Mouse (Mus musculus) heart, embryonic 12.5 days (tissue): ENCODE results near the gene Ptprk. TPM values are rescaled to one million over a fixed set of nuclear protein-coding genes. Genes with fewer than 3 reads are reported as not detected.

Source experiments
- ATAC-seq: fragments of 200-750 bp; cut with Nextera tagmentation; 2 replicates; pipeline ENCODE4 v1.8.0; 2017; ENCODE audit warnings: moderate TSS enrichment, moderate library complexity; ENCODE audit not compliant: insufficient number of reproducible peaks, low FRiP score
- H3K27ac ChIP-seq: fragments of 300-500 bp; sonication (generic); 2 replicates; pipeline ENCODE4 v1.5.1; 2016; ENCODE audit warnings: mild to moderate bottlenecking, moderate library complexity; ENCODE audit not compliant: poor library complexity, severe bottlenecking
- H3K27me3 ChIP-seq: fragments of 300-500 bp; sonication (generic); replicated peaks from 2 replicates; pipeline ENCODE4 v1.6.1; 2016; ENCODE audit warnings: mild to moderate bottlenecking, moderate library complexity
- H3K36me3 ChIP-seq: fragments of 300-500 bp; sonication (generic); 2 replicates; pipeline ENCODE4 v1.6.1; 2016; ENCODE audit warnings: mild to moderate bottlenecking, moderate library complexity
- H3K4me1 ChIP-seq: fragments of 300-500 bp; sonication (generic); replicated peaks from 2 replicates; pipeline ENCODE4 v1.6.1; 2016; ENCODE audit warnings: mild to moderate bottlenecking
- H3K4me2 ChIP-seq: fragments of 300-500 bp; sonication (generic); 2 replicates; pipeline ENCODE4 v1.6.1; 2016; ENCODE audit warnings: mild to moderate bottlenecking, moderate library complexity
- H3K4me3 ChIP-seq: fragments of 300-500 bp; sonication (generic); 2 replicates; pipeline ENCODE4 v1.5.1; 2016; ENCODE audit warnings: mild to moderate bottlenecking
- H3K9ac ChIP-seq: fragments of 300-500 bp; sonication (generic); 2 replicates; pipeline ENCODE4 v1.6.1; 2016; ENCODE audit warnings: mild to moderate bottlenecking, moderate library complexity
- H3K9me3 ChIP-seq: fragments of 300-500 bp; sonication (generic); replicated peaks from 2 replicates; pipeline ENCODE4 v1.6.1; 2016; ENCODE audit warnings: mild to moderate bottlenecking, moderate library complexity
- WGBS: fragments of 180-500 bp; shearing (Covaris S2); methylation state at CpG from one replicate; pipeline ENCODE4 v1.1.7; 2016; 5-methylcytosine and 5-hydroxymethylcytosine counted together
- polyA plus RNA-seq: library from polyadenylated mRNA; unstranded; fragments of >200 nt; fragmentation: Nextera tagmentation; extraction: Ambion mirVana; gene quantifications from 2 replicates; pipeline ENCODE4 v1.2.1, GENCODE M21; 2016

Gene Ptprk
- polyA plus RNA-seq, 1 experiment from 2014 or later: 43.7 TPM

- no peaks in the 10 kb centered on the region for H3K27me3 ChIP-seq
- H3K27ac ChIP-seq: no peak overlapping the region
- no peaks in the 10 kb centered on the region for H3K36me3 ChIP-seq
- no peaks in the 10 kb centered on the region for H3K9me3 ChIP-seq
- no peak overlapping the region for H3K9ac ChIP-seq
- no peak overlapping the region for H3K4me3 ChIP-seq
- H3K4me1 ChIP-seq: peaks cover 4% of the 10 kb centered on the region; the same call in 1 of the 2 replicates
- whole genome bisulfite sequencing: 74% methylated on average over 1 of the region's 1 CpGs
- H3K4me2 ChIP-seq: no peak overlapping the region
- no peak for ATAC-seq
These were observed 222.9 kb downstream of the Ptprk start for GRCm38 (mm10) chr10:28297531-28297930.

GRCm38 (mm10) chr10:28299207-28299606 lies 224.6 kb downstream of the Ptprk start:
- Histone ChIP-seq H3K27ac (no peak overlapping the region), H3K4me2 (no peak overlapping the region), H3K4me1 (peaks cover 4% of the 10 kb centered on the region; the same call in 1 of the 2 replicates), H3K9ac (no peak overlapping the region), H3K27me3 (no peaks in the 10 kb centered on the region), H3K4me3 (no peak overlapping the region), H3K36me3 (no peaks in the 10 kb centered on the region), H3K9me3 (no peaks in the 10 kb centered on the region)
- ATAC-seq: no peak
- WGBS: 75% methylated on average over 4 of the region's 4 CpGs

- no peak overlapping the region for H3K9ac ChIP-seq
- H3K36me3 ChIP-seq: no peaks in the 10 kb centered on the region
- peaks cover 11% of the 10 kb centered on the region for H3K4me1 ChIP-seq
- H3K4me2 ChIP-seq: no peak overlapping the region
- H3K9me3 ChIP-seq: no peaks in the 10 kb centered on the region
- H3K27ac ChIP-seq: no peak overlapping the region
- no peak overlapping the region for H3K4me3 ChIP-seq
- no peaks in the 10 kb centered on the region for H3K27me3 ChIP-seq
- ATAC-seq: no peak
These were observed 229.2 kb downstream of the Ptprk start for GRCm38 (mm10) chr10:28303856-28304255.

- ATAC-seq: no peak
- 77% methylated on average over 4 of the region's 4 CpGs for WGBS
These were observed 229.8 kb downstream of the Ptprk start for GRCm38 (mm10) chr10:28304292-28304875.

GRCm38 (mm10) chr10:28306451-28307086 lies 231.9 kb downstream of the Ptprk start:
- Histone ChIP-seq H3K27me3 (no peaks in the 10 kb centered on the region), H3K4me3 (no peak overlapping the region), H3K36me3 (no peaks in the 10 kb centered on the region), H3K4me1 (peaks cover 16% of the 10 kb centered on the region), H3K4me2 (no peak overlapping the region), H3K9ac (no peak overlapping the region), H3K27ac (no peak overlapping the region), H3K9me3 (no peaks in the 10 kb centered on the region)
- no peak; the same call in 1 of the 2 replicates for ATAC-seq
- WGBS: 19% methylated on average over 6 of the region's 6 CpGs

More at GRCm38 (mm10) chr10:28304292-28304875, 229.8 kb downstream of the Ptprk start:
- Histone ChIP-seq H3K27me3 (no peaks in the 10 kb centered on the region), H3K36me3 (no peaks in the 10 kb centered on the region), H3K9me3 (no peaks in the 10 kb centered on the region), H3K27ac (no peak overlapping the region), H3K4me3 (no peak overlapping the region), H3K4me1 (peaks cover 11% of the 10 kb centered on the region), H3K4me2 (no peak overlapping the region), H3K9ac (no peak overlapping the region)

- ATAC-seq: no peak
- Histone ChIP-seq H3K36me3 (no peaks in the 10 kb centered on the region), H3K9ac (no peak overlapping the region), H3K27ac (no peak overlapping the region), H3K9me3 (no peaks in the 10 kb centered on the region), H3K4me3 (no peak overlapping the region), H3K4me1 (peaks cover 12% of the 10 kb centered on the region), H3K4me2 (no peak overlapping the region), H3K27me3 (no peaks in the 10 kb centered on the region)
- WGBS: 50% methylated on average over 1 of the region's 1 CpGs
These were observed 236.7 kb downstream of the Ptprk start for GRCm38 (mm10) chr10:28311369-28311768.

- Histone ChIP-seq H3K9ac (no peak overlapping the region), H3K4me2 (no peak overlapping the region), H3K27ac (no peak overlapping the region), H3K4me1 (no peaks in the 10 kb centered on the region; the same call in 1 of the 2 replicates), H3K9me3 (no peaks in the 10 kb centered on the region), H3K36me3 (no peaks in the 10 kb centered on the region), H3K27me3 (no peaks in the 10 kb centered on the region), H3K4me3 (no peak overlapping the region)
- WGBS: 76% methylated on average over 2 of the region's 2 CpGs
- ATAC-seq: no peak
These were observed 248.4 kb downstream of the Ptprk start for GRCm38 (mm10) chr10:28322995-28323394.

- Histone ChIP-seq H3K27me3 (no peaks in the 10 kb centered on the region), H3K36me3 (0 out of 2 replicates have a peak, but pooled peaks cover 2% of the 10 kb centered on the region), H3K4me2 (no peak overlapping the region), H3K9ac (no peak overlapping the region), H3K4me3 (no peak overlapping the region), H3K9me3 (no peaks in the 10 kb centered on the region), H3K4me1 (peaks cover 6% of the 10 kb centered on the region), H3K27ac (no peak overlapping the region)
- no peak; the same call in 1 of the 2 replicates for ATAC-seq
- WGBS: 63% methylated on average over 5 of the region's 5 CpGs
These were observed 260.6 kb downstream of the Ptprk start for GRCm38 (mm10) chr10:28335232-28335631.

GRCm38 (mm10) chr10:28338536-28338935 lies 263.9 kb downstream of the Ptprk start:
- Histone ChIP-seq H3K36me3 (0 out of 2 replicates have a peak, but pooled peaks cover 2% of the 10 kb centered on the region), H3K27ac (no peak overlapping the region), H3K9ac (no peak overlapping the region), H3K4me1 (no peaks in the 10 kb centered on the region), H3K4me2 (no peak overlapping the region), H3K27me3 (no peaks in the 10 kb centered on the region), H3K9me3 (no peaks in the 10 kb centered on the region), H3K4me3 (no peak overlapping the region)
- WGBS: 68% methylated on average over 5 of the region's 5 CpGs
- no peak for ATAC-seq

- Histone ChIP-seq H3K4me1 (peaks cover 4% of the 10 kb centered on the region), H3K27ac (no peak overlapping the region), H3K27me3 (no peaks in the 10 kb centered on the region), H3K4me3 (no peak overlapping the region), H3K9me3 (no peaks in the 10 kb centered on the region), H3K36me3 (0 out of 2 replicates have a peak, but pooled peaks cover 2% of the 10 kb centered on the region), H3K9ac (no peak overlapping the region), H3K4me2 (no peak overlapping the region)
- no peak for ATAC-seq
- WGBS: 87% methylated on average over 8 of the region's 8 CpGs
These were observed 270.6 kb downstream of the Ptprk start for GRCm38 (mm10) chr10:28345196-28345681.

GRCm38 (mm10) chr10:28365291-28365690 lies 290.7 kb downstream of the Ptprk start:
- peaks cover 16% of the 10 kb centered on the region for H3K4me1 ChIP-seq
- no peak overlapping the region for H3K4me2 ChIP-seq
- no peak for ATAC-seq
- H3K9me3 ChIP-seq: no peaks in the 10 kb centered on the region
- no peak overlapping the region for H3K27ac ChIP-seq
- WGBS: 81% methylated on average over 6 of the region's 6 CpGs
- H3K27me3 ChIP-seq: no peaks in the 10 kb centered on the region
- no peak overlapping the region for H3K4me3 ChIP-seq
- no peaks in the 10 kb centered on the region for H3K36me3 ChIP-seq
- H3K9ac ChIP-seq: no peak overlapping the region
